Mouse (Mus musculus): ENCODE measurements around the gene Morn2. TPM values are rescaled to one million over a fixed set of nuclear protein-coding genes. Genes with fewer than 3 reads are reported as not detected.
"Not testable (repeated sequence)": the region's sequence is repeated elsewhere in the genome, so short reads cannot be mapped to it uniquely, and the experiment has no call there.

Gene Morn2
- 20.9 and 22.7 TPM in 2 replicates for total RNA-seq (2014; fragmentation: Nextera tagmentation)
- total RNA-seq (2017), result 2.9 and 8.1 TPM in 2 replicates

GRCm38 (mm10) chr17:80290074-80290657, at the start of gene Morn2, which contains the start of gene Dhx57:
Gene Morn2 (plus strand): TSS chr17:80290203.
Gene Dhx57 (minus strand): TSS chr17:80290476.
- ATAC-seq (replicated peaks; ENCODE audit: poor library complexity, severe bottlenecking), result peak; percentile 97

GRCm38 (mm10) chr17:80241594-80241993, 48.4 kb upstream of the Morn2 start:
- ATAC-seq (replicated peaks; ENCODE audit: poor library complexity, severe bottlenecking), result no peak

- ATAC-seq (replicated peaks; ENCODE audit: poor library complexity, severe bottlenecking), result no peak
These were observed 46.9 kb upstream of the Morn2 start for GRCm38 (mm10) chr17:80243116-80243515.

GRCm38 (mm10) chr17:80252757-80253525, 37.1 kb upstream of the Morn2 start:
- peak; percentile 87 for ATAC-seq (replicated peaks; ENCODE audit: poor library complexity, severe bottlenecking)

GRCm38 (mm10) chr17:80254421-80254820, 35.6 kb upstream of the Morn2 start:
- ATAC-seq (replicated peaks; ENCODE audit: poor library complexity, severe bottlenecking), result no peak

- ATAC-seq (replicated peaks; ENCODE audit: poor library complexity, severe bottlenecking), result no peak
These were observed 34.8 kb upstream of the Morn2 start for GRCm38 (mm10) chr17:80255208-80255607.

- ATAC-seq (replicated peaks; ENCODE audit: poor library complexity, severe bottlenecking), result no peak
These were observed 22.9 kb upstream of the Morn2 start for GRCm38 (mm10) chr17:80267065-80267464.

GRCm38 (mm10) chr17:80268151-80268550, 21.9 kb upstream of the Morn2 start:
- no peak for ATAC-seq (replicated peaks; ENCODE audit: poor library complexity, severe bottlenecking)

GRCm38 (mm10) chr17:80270622-80271021, 19.4 kb upstream of the Morn2 start:
- ATAC-seq (replicated peaks; ENCODE audit: poor library complexity, severe bottlenecking), result not testable (repeated sequence)

- ATAC-seq (replicated peaks; ENCODE audit: poor library complexity, severe bottlenecking), result no peak
These were observed 11.7 kb upstream of the Morn2 start for GRCm38 (mm10) chr17:80278255-80278654.

GRCm38 (mm10) chr17:80279340-80280070, 10.5 kb upstream of the Morn2 start:
- ATAC-seq (replicated peaks; ENCODE audit: poor library complexity, severe bottlenecking), result no peak

- ATAC-seq (replicated peaks; ENCODE audit: poor library complexity, severe bottlenecking), result no peak
These were observed 5.6 kb upstream of the Morn2 start for GRCm38 (mm10) chr17:80284446-80284845.

- peak; percentile 33 for ATAC-seq (replicated peaks; ENCODE audit: poor library complexity, severe bottlenecking)
These were observed 2.0 kb upstream of the Morn2 start for GRCm38 (mm10) chr17:80288012-80288411.

GRCm38 (mm10) chr17:80289280-80290073, 526 bp upstream of the Morn2 start:
- peak; percentile 4; the same call in 1 of the 2 replicates for ATAC-seq (replicated peaks; ENCODE audit: poor library complexity, severe bottlenecking)

GRCm38 (mm10) chr17:80291148-80291547, 1.1 kb downstream of the Morn2 start:
- ATAC-seq (replicated peaks; ENCODE audit: poor library complexity, severe bottlenecking), result no peak

GRCm38 (mm10) chr17:80295258-80295657, 5.3 kb downstream of the Morn2 start:
- peak; percentile 85 for ATAC-seq (replicated peaks; ENCODE audit: poor library complexity, severe bottlenecking)

- ATAC-seq (replicated peaks; ENCODE audit: poor library complexity, severe bottlenecking), result no peak
These were observed 8.8 kb downstream of the Morn2 start for GRCm38 (mm10) chr17:80298844-80299243.

- ATAC-seq (replicated peaks; ENCODE audit: poor library complexity, severe bottlenecking), result peak; percentile 53
These were observed 17.2 kb downstream of the Morn2 start, which contains the start of gene Arhgef33 for GRCm38 (mm10) chr17:80307251-80307650. Gene Arhgef33 (plus strand): TSS chr17:80307407.

GRCm38 (mm10) chr17:80311761-80312160, 21.8 kb downstream of the Morn2 start:
- no peak for ATAC-seq (replicated peaks; ENCODE audit: poor library complexity, severe bottlenecking)

- no peak for ATAC-seq (replicated peaks; ENCODE audit: poor library complexity, severe bottlenecking)
These were observed 22.4 kb downstream of the Morn2 start for GRCm38 (mm10) chr17:80312405-80312804.
